Mouse (Mus musculus) granulocyte monocyte progenitor cell, adult 5-6 weeks (primary cell): Measurements from ENCODE around the gene Gm49373. TPM values are rescaled to one million over a fixed set of nuclear protein-coding genes. Genes with fewer than 3 reads are reported as not detected.
"Not testable (repeated sequence)": the region's sequence is repeated elsewhere in the genome, so short reads cannot be mapped to it uniquely, and the experiment has no call there.

Experiments
- ATAC-seq: replicated peaks from 2 replicates; pipeline ENCODE4 v1.8.0; 2016; ENCODE audit warnings: mild to moderate bottlenecking, moderate TSS enrichment, inconsistent platforms; ENCODE audit not compliant: poor library complexity, severe bottlenecking
- total RNA-seq, 2 experiments: library from RNA; stranded (forward) in 1 of 2; stranded (reverse) in 1 of 2; fragments of 200-712, 200-1000 nt in 1 of 2; fragments of >200 nt in 1 of 2; fragmentation: Nextera tagmentation in 1 of 2; gene quantifications; 2 replicates each; pipeline ENCODE4 v1.2.3; 2014 to 2017

The Gm49373 gene
- total RNA-seq, 2 experiments from 2014 or later, result not detected

GRCm38 (mm10) chr9:21075625-21076024 lies 2.7 kb upstream of the Gm49373 start:
- no peak for ATAC-seq

- ATAC-seq, result no peak
These were observed 1.3 kb upstream of the Gm49373 start for GRCm38 (mm10) chr9:21074173-21074572.

- ATAC-seq, result no peak
These were observed 255 bp downstream of the Gm49373 start for GRCm38 (mm10) chr9:21072641-21073040.

- no peak; the same call in 1 of the 2 replicates for ATAC-seq
These were observed 5.8 kb downstream of the Gm49373 start, which contains the start of gene Zglp1 for GRCm38 (mm10) chr9:21067006-21067684. TSS of gene Zglp1 (minus strand) at chr9:21067093.

- no peak for ATAC-seq
These were observed 10.0 kb downstream of the Gm49373 start for GRCm38 (mm10) chr9:21062928-21063327.

GRCm38 (mm10) chr9:21051578-21051977 lies 21.3 kb downstream of the Gm49373 start:
- ATAC-seq, result no peak

- ATAC-seq, result no peak
These were observed 27.7 kb downstream of the Gm49373 start for GRCm38 (mm10) chr9:21045235-21045634.

GRCm38 (mm10) chr9:21044785-21045184 lies 28.1 kb downstream of the Gm49373 start:
- ATAC-seq, result not testable (repeated sequence)

GRCm38 (mm10) chr9:21043563-21043962 lies 29.3 kb downstream of the Gm49373 start:
- ATAC-seq, result no peak

- no peak for ATAC-seq
These were observed 31.6 kb downstream of the Gm49373 start for GRCm38 (mm10) chr9:21041308-21041707.

GRCm38 (mm10) chr9:21039779-21040178 lies 33.1 kb downstream of the Gm49373 start:
- no peak for ATAC-seq

GRCm38 (mm10) chr9:21037481-21037891 lies 35.4 kb downstream of the Gm49373 start:
- ATAC-seq, result peak; percentile 4; the same call in 1 of the 2 replicates

GRCm38 (mm10) chr9:21036666-21037065 lies 36.2 kb downstream of the Gm49373 start:
- no peak for ATAC-seq

- ATAC-seq, result 0 out of 2 replicates have a peak, but pooled peaks have one; percentile 20
These were observed 36.7 kb downstream of the Gm49373 start for GRCm38 (mm10) chr9:21036161-21036560.

- no peak for ATAC-seq
These were observed 37.3 kb downstream of the Gm49373 start for GRCm38 (mm10) chr9:21035586-21035985.

- ATAC-seq, result no peak
These were observed 38.3 kb downstream of the Gm49373 start for GRCm38 (mm10) chr9:21034481-21035085.

GRCm38 (mm10) chr9:21033136-21033535 lies 39.8 kb downstream of the Gm49373 start:
- ATAC-seq, result peak; percentile 28

GRCm38 (mm10) chr9:21032491-21032890 lies 40.4 kb downstream of the Gm49373 start:
- ATAC-seq, result no peak

- no peak for ATAC-seq
These were observed 41.0 kb downstream of the Gm49373 start, which contains the start of gene Icam5 for GRCm38 (mm10) chr9:21031896-21032351. TSS of gene Icam5 (plus strand) at chr9:21032073.

- ATAC-seq, result peak; percentile 31
These were observed 41.5 kb downstream of the Gm49373 start for GRCm38 (mm10) chr9:21031251-21031895.

- peak; percentile 62 for ATAC-seq
These were observed 42.1 kb downstream of the Gm49373 start for GRCm38 (mm10) chr9:21030781-21031250.
